Mouse (Mus musculus) forebrain, embryonic 14.5 days (tissue): Measurements from ENCODE around the gene Lin54. TPM values are rescaled to one million over a fixed set of nuclear protein-coding genes. Genes with fewer than 3 reads are reported as not detected.

ENCODE experiments used
- ATAC-seq: fragments of 200-750 bp; cut with Nextera tagmentation; 2 replicates; pipeline ENCODE4 v1.8.0; 2017; ENCODE audit warnings: mild to moderate bottlenecking, moderate library complexity
- DNase-seq: peaks from one replicate; pipeline ENCODE4 v3.0.0-alpha.2; 2015; ENCODE audit warnings: low spot score
- H3K27ac ChIP-seq: fragments of 300-500 bp; sonication (generic); 2 replicates; pipeline ENCODE4 v1.5.1; 2014; ENCODE audit warnings: low read depth, mild to moderate bottlenecking, control low read depth, low read length, moderate library complexity
- H3K27me3 ChIP-seq: fragments of 300-500 bp; sonication (generic); replicated peaks from 2 replicates; pipeline ENCODE4 v1.6.1; 2014; ENCODE audit warnings: low read length, control low read depth, mixed read lengths; ENCODE audit not compliant: control insufficient read depth, insufficient read depth
- H3K36me3 ChIP-seq: fragments of 300-500 bp; sonication (generic); 2 replicates; pipeline ENCODE4 v1.6.1; 2014; ENCODE audit warnings: low read length, control low read depth; ENCODE audit not compliant: control insufficient read depth, insufficient read depth
- H3K4me1 ChIP-seq: fragments of 300-500 bp; sonication (generic); 2 replicates; pipeline ENCODE4 v1.6.1; 2014; ENCODE audit warnings: antibody characterized with exemption, low read length, control low read depth; ENCODE audit not compliant: control insufficient read depth, insufficient read depth
- H3K4me2 ChIP-seq: fragments of 300-500 bp; sonication (generic); 2 replicates; pipeline ENCODE4 v1.6.1; 2014; ENCODE audit warnings: mild to moderate bottlenecking, control low read depth, low read length
- H3K4me3 ChIP-seq: fragments of 300-500 bp; sonication (generic); 2 replicates; pipeline ENCODE4 v1.5.1; 2014; ENCODE audit warnings: low read depth, low read length, control low read depth
- H3K9ac ChIP-seq: fragments of 300-500 bp; sonication (generic); 2 replicates; pipeline ENCODE4 v1.6.1; 2014; ENCODE audit warnings: mild to moderate bottlenecking, low read length, control low read depth, moderate library complexity
- H3K9me3 ChIP-seq: fragments of 300-500 bp; sonication (generic); replicated peaks from 2 replicates; pipeline ENCODE4 v1.6.1; 2016; ENCODE audit warnings: low read length, control low read depth, mixed read lengths; ENCODE audit not compliant: control insufficient read depth
- WGBS: fragments of 180-500 bp; shearing (Covaris S2); extraction: QIAGEN DNeasy Blood & Tissue Kit; methylation state at CpG from one replicate; pipeline ENCODE4 v1.1.7; 2014; 5-methylcytosine and 5-hydroxymethylcytosine counted together
- microRNA-seq: library from miRNA; unstranded; fragments of <30 nt; microRNA quantifications from one replicate; pipeline ENCODE4, GENCODE M21; 2016
- polyA plus RNA-seq: library from polyadenylated mRNA; unstranded; fragments of >200 nt; fragmentation: Nextera tagmentation; extraction: Ambion mirVana; gene quantifications from 2 replicates; pipeline ENCODE4 v1.2.1, GENCODE M21; 2014

The Lin54 gene
- polyA plus RNA-seq, 1 experiment from 2014 or later = 9.8 TPM

- no peak overlapping the region for H3K27ac ChIP-seq
- H3K9ac ChIP-seq = no peak overlapping the region
- H3K4me1 ChIP-seq = no peaks in the 10 kb centered on the region
- H3K4me2 ChIP-seq = no peak overlapping the region
- H3K4me3 ChIP-seq = no peak overlapping the region
- DNase-seq (peak; percentile 13), ATAC-seq (no peak)
- 82% methylated on average over 3 of the region's 3 CpGs for WGBS
- H3K36me3 ChIP-seq = peaks cover 92% of the 10 kb centered on the region
- no peaks in the 10 kb centered on the region for H3K27me3 ChIP-seq
- no peaks in the 10 kb centered on the region for H3K9me3 ChIP-seq
These were observed 106.8 kb downstream of the Lin54 start for GRCm38 (mm10) chr5:100393681-100394080.

- Histone ChIP-seq H3K9ac (no peak overlapping the region), H3K27ac (no peak overlapping the region), H3K4me1 (no peaks in the 10 kb centered on the region), H3K36me3 (peaks cover 89% of the 10 kb centered on the region), H3K4me2 (no peak overlapping the region), H3K27me3 (no peaks in the 10 kb centered on the region), H3K9me3 (no peaks in the 10 kb centered on the region), H3K4me3 (no peak overlapping the region)
- ATAC-seq (no peak), DNase-seq (no peak)
- 94% methylated on average over 20 of the region's 20 CpGs for WGBS
These were observed 107.9 kb downstream of the Lin54 start for GRCm38 (mm10) chr5:100392436-100392955.

Small RNA genes within 50 kb of the gene (microRNA-seq; reads per million reads assigned to microRNA genes)
- not detected for gene Gm23222

Other genes starting within 250 kb of the Lin54 start
- 64.5 and 71.3 TPM in 2 replicates for gene Sec31a, start 84.4 kb downstream of the Lin54 start, polyA plus RNA-seq
- 203 and 211 TPM in 2 replicates for gene Cops4, start 17.7 kb upstream of the Lin54 start, polyA plus RNA-seq
- 0.31 and 0.41 TPM in 2 replicates for gene Plac8, start 71.6 kb upstream of the Lin54 start, polyA plus RNA-seq
- 43.8 and 49.9 TPM in 2 replicates for gene Coq2, start 174.5 kb upstream of the Lin54 start, polyA plus RNA-seq
- gene Hpse, start 219.1 kb upstream of the Lin54 start, polyA plus RNA-seq = 0.33 and 0.41 TPM in 2 replicates